Mouse (Mus musculus): ENCODE measurements around the gene Pgghg. TPM values are rescaled to one million over a fixed set of nuclear protein-coding genes. Genes with fewer than 3 reads are reported as not detected.

Gene Pgghg
- polyA plus RNA-seq, 1 experiment from 2014 or later, result 29.2 TPM

GRCm38 (mm10) chr7:140949255-140949654 is 8.1 kb downstream of the Pgghg start:
- no peak for ATAC-seq (replicated peaks; ENCODE audit: low FRiP score, low TSS enrichment, low read depth)
- H3K36me3 ChIP-seq (ENCODE audit: control insufficient read depth, insufficient read depth, low read length), result peaks cover 56% of the 10 kb centered on the region
- 83% methylated on average over 6 of the region's 6 CpGs for WGBS

GRCm38 (mm10) chr7:140949824-140950530 is 8.8 kb downstream of the Pgghg start, which contains the start of gene Ifitm5:
Gene Ifitm5 (minus strand): TSS chr7:140950291.
- no peak for ATAC-seq (replicated peaks; ENCODE audit: low FRiP score, low TSS enrichment, low read depth)
- Histone ChIP-seq H3K27me3 (replicated peaks; ENCODE audit: control insufficient read depth, insufficient read depth, low read length) (no peaks in the 10 kb centered on the region), H3K4me3 (ENCODE audit: low read depth, low read length) (no peak within 1 kb of the TSS), H3K4me1 (replicated peaks; ENCODE audit: control insufficient read depth, insufficient read depth, low read length) (peaks cover 40% of the 10 kb centered on the region), H3K9ac (ENCODE audit: low read length) (no peak within 1 kb of the TSS), H3K9me3 (ENCODE audit: control insufficient read depth, low read length) (no peaks in the 10 kb centered on the region), H3K27ac (ENCODE audit: low read depth) (no peak within 1 kb of the TSS), H3K36me3 (ENCODE audit: control insufficient read depth, insufficient read depth, low read length) (peaks cover 52% of the 10 kb centered on the region), H3K4me2 (ENCODE audit: low read length) (no peak within 1 kb of the TSS)
- no peak for DNase-seq (ENCODE audit: low spot score)
- WGBS, result 77% methylated on average over 16 of the region's 16 CpGs

More at GRCm38 (mm10) chr7:140949255-140949654, 8.1 kb downstream of the Pgghg start:
- DNase-seq (ENCODE audit: low spot score), result no peak
- H3K9ac ChIP-seq (ENCODE audit: low read length), result no peak overlapping the region
- H3K4me3 ChIP-seq (ENCODE audit: low read depth, low read length), result no peak overlapping the region
- H3K4me1 ChIP-seq (replicated peaks; ENCODE audit: control insufficient read depth, insufficient read depth, low read length), result peaks cover 37% of the 10 kb centered on the region
- no peak overlapping the region for H3K27ac ChIP-seq (ENCODE audit: low read depth)
- H3K9me3 ChIP-seq (ENCODE audit: control insufficient read depth, low read length), result no peaks in the 10 kb centered on the region
- no peaks in the 10 kb centered on the region for H3K27me3 ChIP-seq (replicated peaks; ENCODE audit: control insufficient read depth, insufficient read depth, low read length)
- no peak overlapping the region for H3K4me2 ChIP-seq (ENCODE audit: low read length)

DNA sequence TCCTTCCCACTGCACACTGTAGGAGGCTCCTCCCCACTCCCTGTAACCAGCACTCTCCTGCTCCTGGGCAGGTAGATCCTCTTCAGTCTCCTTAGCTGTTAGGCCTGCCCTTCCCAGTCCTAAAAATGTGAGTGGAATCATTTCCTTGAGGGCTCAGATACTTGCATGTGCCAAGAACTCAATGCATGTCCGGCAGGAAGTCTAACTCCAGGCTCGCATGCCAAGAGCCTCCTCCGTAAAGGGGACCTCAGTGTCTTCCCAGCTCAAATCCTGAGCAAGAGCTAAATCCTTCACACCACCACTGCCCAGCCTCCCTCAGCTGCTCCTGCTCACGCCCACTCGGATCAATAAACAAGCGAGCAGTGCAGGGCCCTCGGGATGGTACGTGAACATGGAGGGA is 9.9 kb downstream of the Pgghg start:
- no peak overlapping the region for H3K4me3 ChIP-seq (ENCODE audit: low read depth, low read length)
- H3K4me1 ChIP-seq (replicated peaks; ENCODE audit: control insufficient read depth, insufficient read depth, low read length), result peaks cover 41% of the 10 kb centered on the region
- 32% methylated on average over 8 of the region's 8 CpGs for WGBS
- no peak for DNase-seq (ENCODE audit: low spot score)
- H3K36me3 ChIP-seq (ENCODE audit: control insufficient read depth, insufficient read depth, low read length), result peaks cover 41% of the 10 kb centered on the region
- no peak overlapping the region for H3K9ac ChIP-seq (ENCODE audit: low read length)
- H3K27ac ChIP-seq (ENCODE audit: low read depth), result no peak overlapping the region
- H3K9me3 ChIP-seq (ENCODE audit: control insufficient read depth, low read length), result no peaks in the 10 kb centered on the region
- ATAC-seq (replicated peaks; ENCODE audit: low FRiP score, low TSS enrichment, low read depth), result no peak
- no peaks in the 10 kb centered on the region for H3K27me3 ChIP-seq (replicated peaks; ENCODE audit: control insufficient read depth, insufficient read depth, low read length)
- no peak overlapping the region for H3K4me2 ChIP-seq (ENCODE audit: low read length)

DNA sequence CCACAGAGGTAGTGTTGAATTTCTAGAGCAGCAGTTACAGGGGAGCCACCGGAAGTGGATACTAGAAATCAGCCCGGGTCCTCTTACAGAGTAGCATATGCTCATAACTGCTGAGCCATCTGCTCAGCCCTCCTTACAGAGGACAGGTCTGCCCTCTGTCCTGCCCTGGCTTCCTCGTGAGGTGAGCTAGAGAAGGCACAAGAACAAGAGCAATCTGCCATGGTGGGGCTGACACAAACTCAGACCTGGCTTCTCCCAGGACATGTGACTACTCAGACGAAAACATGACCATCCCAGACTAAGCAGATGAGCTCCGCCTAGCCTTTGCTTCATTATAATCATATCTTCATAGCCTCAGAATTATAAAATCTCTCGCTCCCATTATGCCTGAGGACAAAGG is 10.6 kb downstream of the Pgghg start:
- peaks cover 36% of the 10 kb centered on the region for H3K36me3 ChIP-seq (ENCODE audit: control insufficient read depth, insufficient read depth, low read length)
- peaks cover 48% of the 10 kb centered on the region for H3K4me1 ChIP-seq (replicated peaks; ENCODE audit: control insufficient read depth, insufficient read depth, low read length)
- no peak overlapping the region for H3K27ac ChIP-seq (ENCODE audit: low read depth)
- H3K4me2 ChIP-seq (ENCODE audit: low read length), result no peak overlapping the region
- H3K9me3 ChIP-seq (ENCODE audit: control insufficient read depth, low read length), result no peaks in the 10 kb centered on the region
- no peak overlapping the region for H3K9ac ChIP-seq (ENCODE audit: low read length)
- 70% methylated on average over 6 of the region's 6 CpGs for WGBS
- H3K4me3 ChIP-seq (ENCODE audit: low read depth, low read length), result no peak overlapping the region
- ATAC-seq (replicated peaks; ENCODE audit: low FRiP score, low TSS enrichment, low read depth) (no peak), DNase-seq (ENCODE audit: low spot score) (no peak)
- H3K27me3 ChIP-seq (replicated peaks; ENCODE audit: control insufficient read depth, insufficient read depth, low read length), result no peaks in the 10 kb centered on the region

DNA sequence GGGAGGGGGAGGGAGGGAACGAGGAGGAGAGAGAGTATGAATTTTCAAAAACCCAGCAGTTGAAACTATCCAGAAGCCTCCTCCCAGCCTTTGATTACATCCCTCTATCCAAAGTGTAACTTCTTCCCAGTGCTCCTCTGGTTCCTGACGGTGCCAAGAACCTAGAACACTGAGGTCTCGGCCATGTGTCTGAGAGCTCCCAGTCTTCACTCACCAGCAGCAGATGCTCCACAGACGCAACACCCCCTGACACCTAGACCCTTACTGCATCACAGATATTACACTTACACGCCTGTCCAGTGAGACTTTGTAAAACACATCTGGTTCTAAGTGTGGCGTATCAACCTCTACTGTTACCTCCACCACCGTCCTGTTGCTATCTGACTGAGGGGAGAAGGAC is 11.2 kb downstream of the Pgghg start:
- DNase-seq (ENCODE audit: low spot score) (no peak), ATAC-seq (replicated peaks; ENCODE audit: low FRiP score, low TSS enrichment, low read depth) (no peak)
- peaks cover 29% of the 10 kb centered on the region for H3K36me3 ChIP-seq (ENCODE audit: control insufficient read depth, insufficient read depth, low read length)
- no peaks in the 10 kb centered on the region for H3K27me3 ChIP-seq (replicated peaks; ENCODE audit: control insufficient read depth, insufficient read depth, low read length)
- peaks cover 51% of the 10 kb centered on the region for H3K4me1 ChIP-seq (replicated peaks; ENCODE audit: control insufficient read depth, insufficient read depth, low read length)
- WGBS, result 64% methylated on average over 7 of the region's 7 CpGs
- H3K9me3 ChIP-seq (ENCODE audit: control insufficient read depth, low read length), result no peaks in the 10 kb centered on the region
- no peak overlapping the region for H3K4me2 ChIP-seq (ENCODE audit: low read length)
- no peak overlapping the region for H3K4me3 ChIP-seq (ENCODE audit: low read depth, low read length)
- no peak overlapping the region for H3K27ac ChIP-seq (ENCODE audit: low read depth)
- H3K9ac ChIP-seq (ENCODE audit: low read length), result no peak overlapping the region

- no peak overlapping the region for H3K9ac ChIP-seq (ENCODE audit: low read length)
- H3K4me2 ChIP-seq (ENCODE audit: low read length), result peak overlapping the region; percentile 74
- H3K27ac ChIP-seq (ENCODE audit: low read depth), result no peak overlapping the region
- H3K27me3 ChIP-seq (replicated peaks; ENCODE audit: control insufficient read depth, insufficient read depth, low read length), result no peaks in the 10 kb centered on the region
- H3K9me3 ChIP-seq (ENCODE audit: control insufficient read depth, low read length), result no peaks in the 10 kb centered on the region
- DNase-seq (ENCODE audit: low spot score) (no peak), ATAC-seq (replicated peaks; ENCODE audit: low FRiP score, low TSS enrichment, low read depth) (no peak)
- peaks cover 22% of the 10 kb centered on the region for H3K36me3 ChIP-seq (ENCODE audit: control insufficient read depth, insufficient read depth, low read length)
- peaks cover 51% of the 10 kb centered on the region for H3K4me1 ChIP-seq (replicated peaks; ENCODE audit: control insufficient read depth, insufficient read depth, low read length)
- WGBS, result 71% methylated on average over 11 of the region's 11 CpGs
- no peak overlapping the region for H3K4me3 ChIP-seq (ENCODE audit: low read depth, low read length)
These were observed 11.9 kb downstream of the Pgghg start for GRCm38 (mm10) chr7:140953133-140953532.

DNA sequence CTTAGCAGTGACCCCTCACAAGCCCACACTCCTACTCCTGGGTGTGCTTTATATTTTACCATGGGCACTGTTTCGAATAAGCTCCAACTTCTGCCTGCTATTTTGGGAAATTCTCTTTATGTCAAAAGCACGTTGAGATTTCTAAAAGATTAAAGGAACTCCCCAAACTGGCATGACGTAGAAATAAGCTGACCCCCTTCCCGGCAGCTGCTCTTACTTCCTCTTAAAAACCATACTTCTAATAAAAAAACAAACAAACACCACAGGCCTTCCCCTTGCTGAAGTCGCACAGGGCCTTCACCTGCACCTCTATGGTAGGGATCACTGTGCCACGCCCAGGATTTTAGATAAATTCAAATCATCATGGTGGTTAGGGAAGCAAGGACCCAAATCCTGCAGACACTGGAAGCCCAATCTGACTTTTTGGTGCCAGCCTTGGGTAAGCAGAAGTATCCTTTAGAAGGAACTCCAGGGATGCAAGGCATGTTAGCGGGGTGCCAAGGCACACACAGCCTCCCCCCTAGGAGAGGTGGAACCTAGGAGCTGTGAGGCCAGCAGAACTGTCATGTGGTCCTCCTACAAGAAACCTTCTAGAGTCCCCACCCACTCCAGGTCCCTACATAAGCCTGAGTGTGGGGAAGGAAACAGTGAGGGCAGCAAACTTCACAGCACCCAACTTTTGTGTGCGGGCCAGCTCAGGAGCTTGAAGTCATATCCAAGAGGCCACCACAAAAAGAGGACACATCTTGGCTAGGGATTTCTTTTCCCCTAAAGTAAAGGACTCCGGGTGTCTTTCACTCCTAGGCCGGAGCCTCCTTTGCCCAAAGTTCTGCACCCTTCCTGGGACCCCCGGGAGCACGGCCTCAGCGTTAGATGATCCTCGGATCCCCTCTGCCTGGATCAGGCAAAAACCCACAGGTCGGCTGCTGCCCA is 12.9 kb downstream of the Pgghg start:
- Histone ChIP-seq H3K4me3 (ENCODE audit: low read depth, low read length) (peak overlapping the region; percentile 64), H3K27ac (ENCODE audit: low read depth) (peak overlapping the region; percentile 95; the same call in 1 of the 2 replicates), H3K4me1 (replicated peaks; ENCODE audit: control insufficient read depth, insufficient read depth, low read length) (peaks cover 51% of the 10 kb centered on the region), H3K4me2 (ENCODE audit: low read length) (peak overlapping the region; percentile 74), H3K9ac (ENCODE audit: low read length) (peak overlapping the region; percentile 64), H3K27me3 (replicated peaks; ENCODE audit: control insufficient read depth, insufficient read depth, low read length) (no peaks in the 10 kb centered on the region), H3K36me3 (ENCODE audit: control insufficient read depth, insufficient read depth, low read length) (peaks cover 13% of the 10 kb centered on the region), H3K9me3 (ENCODE audit: control insufficient read depth, low read length) (no peaks in the 10 kb centered on the region)
- DNase-seq (ENCODE audit: low spot score) (no peak), ATAC-seq (replicated peaks; ENCODE audit: low FRiP score, low TSS enrichment, low read depth) (no peak)
- WGBS, result 45% methylated on average over 15 of the region's 15 CpGs

DNA sequence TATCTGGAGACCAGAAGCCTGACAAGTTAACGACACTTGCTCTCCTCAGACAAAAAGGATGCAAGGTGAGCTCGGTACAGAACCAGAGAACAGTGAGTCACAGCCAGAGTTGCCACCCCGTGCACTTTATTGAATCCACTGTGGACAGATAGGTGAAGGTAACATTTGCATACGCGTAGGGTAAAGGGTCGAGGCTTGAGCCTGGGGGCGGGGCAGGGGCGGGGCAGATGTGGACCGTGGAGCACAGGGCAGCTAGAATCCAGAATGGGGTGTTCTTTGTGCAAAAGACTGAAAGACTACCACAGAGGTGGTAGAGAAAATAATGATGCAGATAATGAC is 13.5 kb downstream of the Pgghg start:
- Histone ChIP-seq H3K9me3 (ENCODE audit: control insufficient read depth, low read length) (no peaks in the 10 kb centered on the region), H3K27ac (ENCODE audit: low read depth) (peak overlapping the region; percentile 95; the same call in 1 of the 2 replicates), H3K4me1 (replicated peaks; ENCODE audit: control insufficient read depth, insufficient read depth, low read length) (peaks cover 51% of the 10 kb centered on the region), H3K9ac (ENCODE audit: low read length) (peak overlapping the region; percentile 64), H3K27me3 (replicated peaks; ENCODE audit: control insufficient read depth, insufficient read depth, low read length) (no peaks in the 10 kb centered on the region), H3K4me2 (ENCODE audit: low read length) (peak overlapping the region; percentile 74), H3K4me3 (ENCODE audit: low read depth, low read length) (peak overlapping the region; percentile 64), H3K36me3 (ENCODE audit: control insufficient read depth, insufficient read depth, low read length) (peaks cover 7% of the 10 kb centered on the region; the same call in 1 of the 2 replicates)
- WGBS, result 5% methylated on average over 9 of the region's 9 CpGs
- no peak for ATAC-seq (replicated peaks; ENCODE audit: low FRiP score, low TSS enrichment, low read depth)
- DNase-seq (ENCODE audit: low spot score), result no peak

Data from intestine, embryonic 14.5 days (tissue).